Mouse (Mus musculus) gonadal fat pad, adult 2 months (tissue): ENCODE results near the gene 2310039H08Rik. TPM values are rescaled to one million over a fixed set of nuclear protein-coding genes. Genes with fewer than 3 reads are reported as not detected.

Experiments
- DNase-seq: peaks from one replicate; pipeline ENCODE4 v3.0.0-alpha.2; 2012; ENCODE audit warnings: low read depth
- polyA plus RNA-seq: library from polyadenylated mRNA; depleted of rRNA; stranded (reverse); fragments of >200 nt; gene quantifications from 2 replicates; pipeline ENCODE4 v1.2.3, GENCODE M21; 2012; rRNA removed

2310039H08Rik gene
- polyA plus RNA-seq, 1 experiment, result 185 TPM

DNA sequence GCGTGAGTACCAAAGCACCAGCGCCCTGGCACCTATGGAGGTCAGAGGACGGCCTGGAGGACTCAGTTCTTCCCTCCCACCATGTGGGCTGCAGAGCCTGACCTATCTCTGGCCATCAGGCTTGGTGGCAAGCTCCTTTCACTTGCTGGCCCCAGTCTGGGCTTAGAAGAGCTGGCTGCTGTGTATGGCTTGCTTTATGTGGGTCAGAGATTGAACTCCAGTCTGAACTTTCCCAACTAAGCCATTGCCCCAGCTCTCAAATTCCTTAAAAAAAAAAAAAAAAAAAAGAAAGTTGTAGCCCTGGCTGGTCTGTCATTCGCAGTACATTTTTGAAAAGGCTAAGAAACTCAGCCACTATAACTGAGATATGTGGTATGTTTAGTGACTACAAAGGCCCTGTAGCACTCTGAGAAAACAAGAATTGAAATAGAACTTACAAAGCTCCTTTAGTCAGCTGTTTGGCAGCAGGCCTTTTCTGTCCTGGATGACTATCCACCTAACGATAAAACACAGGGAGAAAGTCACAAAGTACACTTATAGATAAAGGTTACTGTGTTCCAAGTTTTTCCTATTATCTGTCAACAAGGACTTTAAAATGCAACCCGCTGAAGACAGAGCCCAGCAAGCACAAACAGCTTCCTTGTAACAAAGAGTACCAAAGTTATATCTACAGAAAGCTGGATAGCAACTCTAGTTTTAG lies 36.8 kb downstream of the 2310039H08Rik start:
- no peak for DNase-seq

DNA sequence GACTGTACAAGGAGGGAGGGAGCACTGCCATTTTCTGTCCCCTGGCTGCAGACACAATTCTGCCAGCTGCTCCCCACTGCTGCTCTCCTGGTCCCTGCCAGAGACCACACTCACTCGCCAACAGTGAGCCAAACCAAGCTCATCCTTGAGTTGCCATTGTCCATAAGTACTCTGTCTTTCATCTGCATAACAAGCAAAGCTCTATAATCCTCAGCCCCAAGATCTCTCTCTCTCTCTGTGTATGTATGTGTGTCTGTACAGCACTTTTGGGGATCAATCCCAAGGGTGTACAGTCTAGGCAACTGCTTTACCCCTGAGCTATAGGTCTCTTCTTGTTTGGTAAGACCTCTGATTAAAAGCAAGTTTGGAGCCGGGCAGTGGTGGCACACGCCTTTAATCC lies 38.2 kb downstream of the 2310039H08Rik start:
- no peak for DNase-seq

DNA sequence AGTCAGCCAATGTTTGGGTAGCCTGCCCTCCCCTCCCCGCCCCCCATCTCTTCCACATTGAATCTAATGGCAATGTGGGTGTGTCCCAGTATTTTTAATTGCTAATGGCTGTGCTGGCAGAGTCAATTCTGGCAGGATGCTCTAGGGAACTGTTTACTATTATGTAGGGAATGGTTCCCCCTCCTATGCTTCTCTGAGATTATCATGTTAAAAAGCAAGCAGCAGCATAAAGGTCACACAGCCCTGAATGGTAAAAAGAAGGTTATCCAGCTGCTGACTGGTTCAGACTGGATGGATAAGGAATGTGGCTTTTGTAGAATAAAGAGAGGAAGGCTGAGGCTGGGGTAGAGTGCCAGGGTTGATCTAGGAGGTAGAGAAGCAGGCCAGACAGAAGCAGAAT lies 40.0 kb downstream of the 2310039H08Rik start:
- DNase-seq, result no peak

DNA sequence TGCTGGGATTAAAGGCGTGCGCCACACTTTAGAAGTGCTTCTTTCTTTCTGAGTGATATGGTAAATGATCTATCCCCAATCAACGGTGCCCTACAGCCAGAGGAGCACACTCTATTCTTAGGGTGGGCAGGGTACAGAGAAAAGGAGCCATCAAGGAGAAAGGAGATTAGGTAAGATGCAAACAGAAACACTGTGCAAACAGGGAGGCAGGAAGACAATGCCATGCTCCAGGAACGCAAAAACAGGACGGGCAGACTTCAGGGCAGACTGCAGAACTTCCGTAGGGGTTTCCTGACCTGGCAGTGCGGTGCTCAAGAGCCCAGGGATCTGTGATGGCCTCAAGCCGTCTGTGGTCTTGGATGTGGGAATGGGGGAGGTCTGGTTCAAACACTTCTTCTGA lies 41.2 kb downstream of the 2310039H08Rik start:
- no peak for DNase-seq

DNA sequence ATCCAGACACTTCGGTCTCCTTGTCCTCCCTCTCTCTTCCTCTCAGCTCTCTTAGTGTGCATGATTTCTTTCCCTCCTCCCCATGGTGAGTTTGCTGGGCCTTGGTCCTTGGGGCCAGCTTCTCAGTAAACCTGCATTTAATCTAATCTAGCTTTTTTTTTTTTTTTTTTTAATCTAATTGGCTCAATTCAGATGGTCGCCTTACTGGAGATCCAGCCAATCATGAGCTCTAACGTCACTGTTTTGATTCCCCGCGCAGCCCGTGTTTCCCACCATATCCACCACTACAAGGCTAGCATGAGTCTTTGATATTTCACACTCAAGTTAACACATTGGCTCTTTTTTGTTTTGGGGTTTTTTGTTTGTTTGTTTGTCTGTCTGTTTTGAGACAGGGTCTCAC lies 42.1 kb downstream of the 2310039H08Rik start:
- DNase-seq, result no peak

DNA sequence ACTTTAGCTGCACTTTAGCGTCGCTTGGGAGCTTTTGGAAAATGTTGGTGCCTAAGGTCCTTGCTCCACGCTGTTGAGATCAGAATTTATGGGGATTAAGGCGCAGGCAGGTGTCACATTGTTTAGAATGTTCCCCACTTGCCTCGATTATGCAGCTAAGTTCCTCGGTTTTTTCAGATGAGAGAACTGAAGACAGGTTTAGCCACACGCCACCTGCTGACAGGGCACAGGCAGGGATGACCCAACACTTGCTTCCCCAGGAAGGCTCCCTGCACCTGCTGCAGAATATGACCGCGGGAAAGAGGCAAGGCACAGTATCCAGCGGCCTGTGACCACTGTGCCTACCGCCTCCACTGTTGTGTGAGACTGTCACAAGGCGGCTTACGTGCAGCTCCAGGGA lies 43.9 kb downstream of the 2310039H08Rik start:
- no peak for DNase-seq

DNA sequence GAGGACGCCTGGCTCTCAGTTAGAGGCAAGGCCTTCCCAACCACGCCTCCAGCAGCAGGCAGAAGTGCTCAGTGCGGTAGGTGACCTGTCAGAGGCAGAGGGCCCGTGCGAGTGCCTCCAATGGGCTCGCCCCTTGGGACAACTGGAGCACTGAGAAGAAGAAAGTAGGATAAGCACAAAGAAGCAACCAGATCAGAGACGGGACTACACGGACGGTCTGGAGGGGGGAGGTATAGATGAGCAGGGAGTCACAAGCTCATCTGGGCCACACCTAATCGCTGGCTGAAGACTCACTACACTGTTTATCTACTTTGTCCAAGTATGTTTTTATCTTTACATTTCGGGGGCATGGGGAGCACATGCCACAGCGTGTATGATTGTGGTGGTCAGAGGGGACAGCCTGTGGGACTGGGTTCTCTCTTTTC lies 45.3 kb downstream of the 2310039H08Rik start:
- no peak for DNase-seq

DNA sequence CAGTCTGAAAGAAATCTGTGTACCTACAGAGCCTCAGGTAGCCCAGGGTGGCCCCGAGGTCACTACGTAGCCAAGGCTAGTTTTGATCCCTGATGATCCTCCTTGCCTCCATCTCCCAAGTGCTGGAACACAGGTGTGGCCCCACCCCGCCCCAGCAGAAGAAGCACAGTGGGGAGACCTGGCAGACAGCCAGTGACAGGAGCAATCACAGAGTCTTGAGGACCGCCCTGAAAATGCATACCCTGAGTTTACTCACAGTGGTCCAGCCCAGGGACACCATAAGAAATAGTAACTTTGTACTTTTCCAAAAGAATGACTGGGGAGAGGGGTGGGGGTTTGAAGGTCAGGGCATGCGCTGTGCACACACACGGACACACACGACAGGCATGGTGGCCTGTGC lies 48.2 kb downstream of the 2310039H08Rik start:
- DNase-seq, result no peak

Other genes starting within 250 kb of the 2310039H08Rik start
- gene Cul9, start 226.2 kb upstream of the 2310039H08Rik start, polyA plus RNA-seq, result 29.7 and 30.8 TPM in 2 replicates
- 96.7 and 114 TPM in 2 replicates for gene Srf, start 216.5 kb upstream of the 2310039H08Rik start, polyA plus RNA-seq
- gene Ptk7, start 143.1 kb upstream of the 2310039H08Rik start, polyA plus RNA-seq, result 15.7 and 22.4 TPM in 2 replicates
- 20.2 and 20.7 TPM in 2 replicates for gene Klc4, start 126.6 kb upstream of the 2310039H08Rik start, polyA plus RNA-seq
- 60.3 and 67.8 TPM in 2 replicates for gene Mrpl2, start 126.4 kb upstream of the 2310039H08Rik start, polyA plus RNA-seq
- 42.4 and 51.2 TPM in 2 replicates for gene Cul7, start 122.3 kb upstream of the 2310039H08Rik start, polyA plus RNA-seq
- gene Rrp36, start 98.3 kb upstream of the 2310039H08Rik start, polyA plus RNA-seq, result 32.6 and 33.5 TPM in 2 replicates
- gene Mea1, start 93.8 kb upstream of the 2310039H08Rik start, polyA plus RNA-seq, result 82.6 and 97.0 TPM in 2 replicates
- 82.4 and 83.9 TPM in 2 replicates for gene Klhdc3, start 91.7 kb upstream of the 2310039H08Rik start, polyA plus RNA-seq
- 44.3 and 44.5 TPM in 2 replicates for gene Ppp2r5d, start 67.5 kb upstream of the 2310039H08Rik start, polyA plus RNA-seq
- gene Pex6, start 61.2 kb upstream of the 2310039H08Rik start, polyA plus RNA-seq, result 39.0 and 42.4 TPM in 2 replicates
- gene Gnmt, start 43.5 kb upstream of the 2310039H08Rik start, polyA plus RNA-seq, result 12.3 and 16.7 TPM in 2 replicates
- 59.9 and 60.0 TPM in 2 replicates for gene Cnpy3, start 20.4 kb upstream of the 2310039H08Rik start, polyA plus RNA-seq
- not detected in 2 replicates for gene Ptcra, start 8.9 kb upstream of the 2310039H08Rik start, polyA plus RNA-seq
- gene Rpl7l1, start 10.0 kb downstream of the 2310039H08Rik start, polyA plus RNA-seq, result 21.7 and 27.0 TPM in 2 replicates
- gene Bicral, start 85.8 kb downstream of the 2310039H08Rik start, polyA plus RNA-seq, result 7.5 and 18.0 TPM in 2 replicates
- 25.3 and 29.6 TPM in 2 replicates for gene Tbcc, start 118.0 kb downstream of the 2310039H08Rik start, polyA plus RNA-seq
- gene Prph2, start 137.8 kb downstream of the 2310039H08Rik start, polyA plus RNA-seq, result not detected in 2 replicates
- 31.2 and 33.3 TPM in 2 replicates for gene Ubr2, start 237.9 kb downstream of the 2310039H08Rik start, polyA plus RNA-seq